Mouse (Mus musculus) C2C12 (cell line): ENCODE data around the gene Prnp.

ENCODE experiments used
- CTCF ChIP-seq: IDR thresholded peaks from one replicate; pipeline ENCODE4 v1.5.1; 2011; ENCODE audit not compliant: control insufficient read depth, insufficient read depth, insufficient read length
- FOSL1 ChIP-seq: IDR thresholded peaks from one replicate; pipeline ENCODE4 v1.8.0; 2011; ENCODE audit warnings: mild to moderate bottlenecking, low read length; ENCODE audit not compliant: poor library complexity, insufficient read depth, severe bottlenecking
- MAX ChIP-seq: IDR thresholded peaks from one replicate; pipeline ENCODE4 v1.6.1; 2011; ENCODE audit warnings: mild to moderate bottlenecking, control low read depth
- MYOD1 ChIP-seq: IDR thresholded peaks from one replicate; pipeline ENCODE4 v1.6.1; 2011; ENCODE audit warnings: low read depth; ENCODE audit not compliant: control insufficient read depth, insufficient read length

GRCm38 (mm10) chr2:131957731-131958222 is 48.0 kb downstream of the Prnp start:
- no peak for TF ChIP-seq CTCF
- no peak for TF ChIP-seq MYOD1
- no peak for TF ChIP-seq MAX
- no peak for TF ChIP-seq FOSL1
